Mouse (Mus musculus) megakaryocyte, embryonic 14.5 days (primary cell): Measurements from ENCODE around the gene Slc16a10.

Experiments used
- FLI1 ChIP-seq: IDR thresholded peaks from 2 replicates; pipeline ENCODE4 v1.6.1; 2012; ENCODE audit warnings: low read length, inconsistent platforms, mixed read lengths
- GATA1 ChIP-seq: IDR thresholded peaks from 3 replicates; pipeline ENCODE4 v1.6.1; 2012; ENCODE audit warnings: mixed read lengths, low read length, inconsistent platforms, borderline replicate concordance

GRCm38 (mm10) chr10:40093526-40093925, 48.5 kb downstream of the Slc16a10 start:
- TF ChIP-seq GATA1 (no peak), FLI1 (no peak)
